Mouse (Mus musculus): ENCODE measurements around the gene Huwe1.

DNA sequence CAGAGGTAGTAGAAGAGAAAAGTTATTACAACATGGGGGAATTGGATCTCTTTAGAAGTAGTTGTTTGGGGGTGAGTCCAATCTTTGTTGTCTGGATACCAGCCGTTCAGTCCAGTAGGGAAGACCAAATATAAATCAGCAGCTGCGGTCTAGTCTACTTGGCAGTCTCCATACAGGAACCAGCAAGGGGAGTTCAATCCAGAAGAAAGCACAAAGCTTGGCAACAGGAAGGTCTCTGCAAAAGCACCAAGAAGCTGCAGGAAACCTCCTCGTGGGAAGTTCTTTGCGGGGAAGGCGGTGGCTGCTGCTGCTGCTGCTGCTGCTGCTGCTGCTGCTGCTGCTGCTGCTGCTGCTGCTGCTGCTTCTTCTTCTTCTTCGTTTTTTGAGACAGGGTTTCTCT is 10.9 kb downstream of the Huwe1 start:
- TF ChIP-seq CTCF (IDR thresholded peaks at IDR 0.05; ENCODE audit: low read depth): no peak
- no peak for TF ChIP-seq EP300 (IDR thresholded peaks at IDR 0.05; ENCODE audit: low read depth)
